Mouse (Mus musculus): ENCODE data around the gene C5ar2. TPM values are rescaled to one million over a fixed set of nuclear protein-coding genes. Genes with fewer than 3 reads are reported as not detected.
A peak's percentile ranks its signal among the peaks of the same experiment; 100 is the strongest.
"Not testable (repeated sequence)": the region's sequence is repeated elsewhere in the genome, so short reads cannot be mapped to it uniquely, and the experiment has no call there.

The C5ar2 gene
- total and polyA plus RNA-seq, 3 experiments: 1.1 to 1.6 (median 1.4) TPM

DNA sequence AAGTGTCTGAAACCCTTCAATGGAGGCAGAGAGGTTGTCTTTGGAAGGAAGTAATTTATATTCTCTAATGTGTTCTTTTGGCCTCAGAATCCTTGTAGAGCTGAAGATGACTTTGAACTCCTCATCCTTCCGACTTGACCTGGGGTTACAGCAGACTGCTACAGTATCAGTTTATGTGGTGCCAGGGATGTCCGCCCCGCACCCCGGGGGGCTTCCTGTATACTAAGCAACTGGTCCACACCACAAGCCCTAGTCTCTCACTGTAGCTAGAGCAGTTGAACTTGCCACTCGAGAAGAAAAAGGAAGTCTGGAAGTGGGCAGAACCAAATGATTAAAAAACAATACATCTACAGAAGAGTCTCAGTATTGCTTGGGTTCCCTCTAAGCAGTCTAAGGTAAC, 19.9 kb upstream of the C5ar2 start:
- Histone ChIP-seq H3K27ac (no peak overlapping the region), H3K27me3 (ENCODE audit: control insufficient read depth, insufficient read depth, low read length) (no peaks in the 10 kb centered on the region), H3K36me3 (ENCODE audit: control insufficient read depth, insufficient read depth, low read length) (no peaks in the 10 kb centered on the region), H3K9ac (ENCODE audit: low read depth, low read length) (no peak overlapping the region), H3K79me2 (replicated peaks; ENCODE audit: control insufficient read depth, insufficient read depth, low read length) (no peaks in the 10 kb centered on the region), H3K4me3 (no peak overlapping the region), H3K4me1 (ENCODE audit: control insufficient read depth, insufficient read depth, low read length) (no peaks in the 10 kb centered on the region; the same call in 1 of the 2 replicates)
- WGBS: 62% methylated on average over 5 of the region's 5 CpGs
- intact Hi-C loops (cut with DNase I): loop anchor here (1.0 to 5.0 kb wide), 2 partner anchors 72 to 167 kb away; partner anchors contain the start of gene Napa
- TF ChIP-seq POLR2A (IDR thresholded peaks at IDR 0.05; ENCODE audit: insufficient read depth, low read depth, low read length): no peak
- TF ChIP-seq CTCF (IDR thresholded peaks at IDR 0.05): no peak
- no peak for TF ChIP-seq EP300 (IDR thresholded peaks at IDR 0.05; ENCODE audit: insufficient read depth, low read depth, low read length)
- no peak for DNase-seq

DNA sequence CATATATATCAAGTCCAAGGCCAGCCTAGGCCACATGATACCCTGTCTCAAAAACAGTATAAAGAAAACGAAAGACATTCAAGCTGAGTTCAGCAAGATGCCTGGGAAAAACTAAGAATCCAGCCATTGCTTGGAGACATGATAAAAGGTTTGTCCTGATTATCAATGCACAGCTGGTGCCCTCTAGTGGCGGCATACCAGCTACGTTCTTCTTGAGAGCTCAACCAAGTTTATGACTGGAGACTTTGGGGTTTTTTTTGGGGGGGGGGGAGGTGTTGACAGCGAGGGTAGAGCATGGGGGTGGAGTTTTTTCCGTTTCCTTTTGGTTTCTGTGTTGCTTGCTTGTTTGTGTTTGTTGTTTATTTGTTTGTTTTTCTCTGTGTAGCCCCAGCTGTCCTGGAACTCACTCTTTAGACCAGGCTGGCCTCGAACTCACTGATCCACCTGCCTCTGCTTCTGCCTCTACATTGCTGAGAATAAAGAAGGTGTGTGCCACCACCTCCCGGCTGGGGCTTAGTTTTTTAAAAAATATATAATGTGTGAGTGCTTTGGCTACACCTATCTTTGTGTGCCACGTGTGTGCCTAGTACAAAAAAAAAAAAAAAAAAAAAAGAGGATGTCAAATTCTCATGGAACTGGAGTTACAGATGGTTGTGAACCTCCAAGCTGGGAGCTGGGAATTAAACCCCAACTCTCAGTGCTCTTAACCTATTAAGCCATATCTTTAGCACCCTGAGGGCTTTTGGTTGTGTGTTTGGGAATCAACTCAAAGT, 19.2 kb upstream of the C5ar2 start:
- intact Hi-C loops (cut with DNase I): loop anchor here (1.0 to 5.0 kb wide), 2 partner anchors 71 to 166 kb away; partner anchors contain the start of gene Napa

DNA sequence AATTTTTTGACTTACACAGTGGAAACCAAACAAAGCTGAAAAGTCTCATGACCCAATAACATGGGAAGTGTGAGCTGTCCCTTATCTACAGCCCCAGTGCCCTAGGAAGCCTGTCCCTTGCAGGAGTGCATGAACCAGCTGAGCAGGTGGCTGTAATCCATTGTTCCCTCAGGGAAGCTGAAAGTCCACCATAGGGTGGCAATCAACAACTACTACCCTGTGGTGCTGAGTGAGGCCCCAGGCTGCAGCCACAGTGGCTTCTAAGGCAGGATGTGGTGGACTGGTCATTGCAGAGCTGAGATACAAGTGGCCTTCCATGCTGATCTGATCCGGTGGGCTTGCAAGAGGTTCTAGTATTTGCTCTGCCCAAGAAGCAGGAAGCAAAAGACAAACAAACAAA, 17.1 kb upstream of the C5ar2 start:
- Histone ChIP-seq H3K27ac (no peak overlapping the region), H3K4me1 (ENCODE audit: control insufficient read depth, insufficient read depth, low read length) (no peaks in the 10 kb centered on the region; the same call in 1 of the 2 replicates), H3K27me3 (ENCODE audit: control insufficient read depth, insufficient read depth, low read length) (no peaks in the 10 kb centered on the region), H3K79me2 (replicated peaks; ENCODE audit: control insufficient read depth, insufficient read depth, low read length) (no peaks in the 10 kb centered on the region), H3K4me3 (no peak overlapping the region), H3K9ac (ENCODE audit: low read depth, low read length) (no peak overlapping the region), H3K36me3 (ENCODE audit: control insufficient read depth, insufficient read depth, low read length) (no peaks in the 10 kb centered on the region)
- DNase-seq: no peak
- intact Hi-C loops (cut with DNase I): loop anchor here (5.0 kb wide), 1 partner anchor 164 kb away; the partner anchor contains the start of gene Napa
- no peak for TF ChIP-seq POLR2A (IDR thresholded peaks at IDR 0.05; ENCODE audit: insufficient read depth, low read depth, low read length)
- TF ChIP-seq EP300 (IDR thresholded peaks at IDR 0.05; ENCODE audit: insufficient read depth, low read depth, low read length): no peak
- TF ChIP-seq CTCF (IDR thresholded peaks at IDR 0.05): no peak
- 29% methylated on average over 1 of the region's 1 CpGs for WGBS

More for the DNA sequence above, 19.2 kb upstream of the C5ar2 start:
- Histone ChIP-seq H3K36me3 (ENCODE audit: control insufficient read depth, insufficient read depth, low read length) (no peaks in the 10 kb centered on the region), H3K4me3 (no peak overlapping the region), H3K27me3 (ENCODE audit: control insufficient read depth, insufficient read depth, low read length) (no peaks in the 10 kb centered on the region), H3K79me2 (replicated peaks; ENCODE audit: control insufficient read depth, insufficient read depth, low read length) (no peaks in the 10 kb centered on the region), H3K4me1 (ENCODE audit: control insufficient read depth, insufficient read depth, low read length) (no peaks in the 10 kb centered on the region; the same call in 1 of the 2 replicates), H3K9ac (ENCODE audit: low read depth, low read length) (no peak overlapping the region), H3K27ac (no peak overlapping the region)
- peak; percentile 76 to 82 for DNase-seq
- peak; percentile 78 for TF ChIP-seq CTCF (IDR thresholded peaks at IDR 0.05)
- TF ChIP-seq EP300 (IDR thresholded peaks at IDR 0.05; ENCODE audit: insufficient read depth, low read depth, low read length): no peak
- 26% methylated on average over 8 of the region's 8 CpGs for WGBS

DNA sequence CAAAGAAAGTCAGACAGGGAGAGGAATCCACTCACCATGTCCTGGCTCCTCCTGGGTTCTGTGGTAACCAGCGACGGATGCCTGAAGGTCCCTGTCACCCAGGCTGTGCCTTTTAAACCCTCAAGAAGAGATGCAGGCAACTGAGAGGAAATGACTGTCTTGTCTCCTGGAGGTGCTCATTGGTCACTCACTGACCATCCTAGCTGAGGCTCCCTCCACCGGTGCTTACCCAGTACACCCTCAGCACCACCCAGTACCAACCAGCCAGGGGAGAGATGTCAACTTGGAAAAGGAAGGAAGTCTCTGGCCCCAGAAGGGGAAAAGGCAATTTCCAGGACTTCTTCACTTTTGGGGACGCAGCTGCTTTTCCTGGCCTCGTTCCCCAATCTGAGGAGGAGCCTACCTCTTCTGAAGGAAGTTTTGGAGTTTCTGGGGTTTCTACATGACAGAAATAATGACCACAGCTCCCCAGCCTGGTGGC, 15.2 kb upstream of the C5ar2 start, which contains the start of gene C5ar1:
Gene C5ar1 (minus strand): TSS at position 431 of the 481 bp plus-strand sequence.
- peak; percentile 28 to 55 for DNase-seq
- intact Hi-C loops (cut with DNase I): no loop called here
- WGBS: 64% methylated on average over 5 of the region's 5 CpGs

GRCm38 (mm10) chr7:16257830-16258229, 13.9 kb upstream of the C5ar2 start:
- DNase-seq: peak; percentile 36 to 49
- no peak overlapping the region for H3K4me3 ChIP-seq
- no peaks in the 10 kb centered on the region; the same call in 1 of the 2 replicates for H3K4me1 ChIP-seq (ENCODE audit: control insufficient read depth, insufficient read depth, low read length)
- 73% methylated on average over 11 of the region's 11 CpGs for WGBS
- intact Hi-C loops (cut with DNase I): no loop called here
- no peaks in the 10 kb centered on the region for H3K79me2 ChIP-seq (replicated peaks; ENCODE audit: control insufficient read depth, insufficient read depth, low read length)
- no peak overlapping the region for H3K9ac ChIP-seq (ENCODE audit: low read depth, low read length)
- H3K27ac ChIP-seq: no peak overlapping the region; the same call in 1 of the 2 replicates
- TF ChIP-seq POLR2A (IDR thresholded peaks at IDR 0.05; ENCODE audit: insufficient read depth, low read depth, low read length) (peak; percentile 63), CTCF (IDR thresholded peaks at IDR 0.05) (no peak)
- no peaks in the 10 kb centered on the region for H3K36me3 ChIP-seq (ENCODE audit: control insufficient read depth, insufficient read depth, low read length)
- H3K27me3 ChIP-seq (ENCODE audit: control insufficient read depth, insufficient read depth, low read length): no peaks in the 10 kb centered on the region

More for the DNA sequence above, 15.2 kb upstream of the C5ar2 start, which contains the start of gene C5ar1:
- no peak for TF ChIP-seq CTCF (IDR thresholded peaks at IDR 0.05)
- TF ChIP-seq POLR2A (IDR thresholded peaks at IDR 0.05; ENCODE audit: insufficient read depth, low read depth, low read length): peak; percentile 51; the same call in 1 of the 2 replicates
- Histone ChIP-seq H3K79me2 (replicated peaks; ENCODE audit: control insufficient read depth, insufficient read depth, low read length) (no peaks in the 10 kb centered on the region), H3K9ac (ENCODE audit: low read depth, low read length) (no peak within 1 kb of the TSS), H3K27ac (no peak within 1 kb of the TSS; the same call in none of the 2 replicates), H3K4me1 (ENCODE audit: control insufficient read depth, insufficient read depth, low read length) (no peaks in the 10 kb centered on the region; the same call in 1 of the 2 replicates), H3K36me3 (ENCODE audit: control insufficient read depth, insufficient read depth, low read length) (no peaks in the 10 kb centered on the region), H3K27me3 (ENCODE audit: control insufficient read depth, insufficient read depth, low read length) (no peaks in the 10 kb centered on the region), H3K4me3 (no peak within 1 kb of the TSS)

DNA sequence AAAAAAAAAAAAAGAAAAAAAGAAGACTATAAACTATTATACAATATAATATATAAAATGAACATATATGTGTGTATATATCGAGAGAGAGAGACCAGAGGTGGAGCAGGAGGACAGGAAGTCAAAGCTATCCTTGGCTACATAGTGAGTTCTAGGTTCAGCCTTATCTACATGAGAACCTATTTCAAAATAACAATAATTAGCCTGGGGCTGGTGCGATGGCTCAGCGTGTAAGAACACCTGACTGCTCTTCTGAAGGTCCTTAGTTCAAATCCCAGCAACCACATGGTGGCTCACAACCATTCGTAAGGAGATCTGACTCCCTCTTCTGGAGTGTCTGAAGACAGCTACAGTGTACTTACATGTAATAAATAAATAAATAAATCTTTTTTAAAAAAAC, 12.0 kb upstream of the C5ar2 start:
- H3K36me3 ChIP-seq (ENCODE audit: control insufficient read depth, insufficient read depth, low read length); DNase-seq; H3K4me1 ChIP-seq (ENCODE audit: control insufficient read depth, insufficient read depth, low read length); H3K79me2 ChIP-seq (replicated peaks; ENCODE audit: control insufficient read depth, insufficient read depth, low read length); H3K4me3 ChIP-seq; H3K27ac ChIP-seq; intact Hi-C loops (cut with DNase I); H3K9ac ChIP-seq (ENCODE audit: low read depth, low read length); H3K27me3 ChIP-seq (ENCODE audit: control insufficient read depth, insufficient read depth, low read length): not testable (repeated sequence)
- WGBS: 82% methylated on average over 4 of the region's 4 CpGs

All from heart, adult 2 months (tissue).